Mouse (Mus musculus): ENCODE data around the gene Mthfd1l. TPM values are rescaled to one million over a fixed set of nuclear protein-coding genes. Genes with fewer than 3 reads are reported as not detected.

Gene Mthfd1l
- total and polyA plus RNA-seq, 3 experiments, result 0.27 to 0.99 (median 0.77) TPM

DNA sequence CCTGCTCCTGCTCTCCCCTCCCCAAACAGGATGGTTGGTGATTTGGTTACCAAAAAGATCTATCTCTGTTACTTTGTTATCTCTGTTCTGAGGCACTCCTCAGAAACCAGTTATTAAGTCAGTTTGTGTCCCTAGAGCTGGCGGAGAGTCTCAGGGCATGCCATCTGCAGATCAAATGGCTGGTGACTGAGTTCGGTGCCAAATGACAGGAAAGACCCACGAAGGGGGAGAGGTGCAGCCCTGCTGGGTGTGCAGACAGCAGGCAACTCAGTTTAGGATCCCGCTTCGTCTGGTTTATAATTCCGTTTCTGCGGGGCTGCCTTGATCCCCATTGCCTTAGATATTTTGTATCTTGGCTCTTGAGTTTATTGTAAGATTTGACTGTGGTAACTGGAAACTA is 168.8 kb downstream of the Mthfd1l start:
- Histone ChIP-seq H3K27me3 (ENCODE audit: control insufficient read depth, insufficient read depth, low read length) (no peaks in the 10 kb centered on the region), H3K9ac (ENCODE audit: low read depth, low read length) (no peak overlapping the region), H3K4me1 (ENCODE audit: control insufficient read depth, insufficient read depth, low read length) (no peaks in the 10 kb centered on the region; the same call in 1 of the 2 replicates), H3K36me3 (ENCODE audit: control insufficient read depth, insufficient read depth, low read length) (no peaks in the 10 kb centered on the region), H3K79me2 (replicated peaks; ENCODE audit: control insufficient read depth, insufficient read depth, low read length) (no peaks in the 10 kb centered on the region), H3K4me3 (no peak overlapping the region), H3K27ac (no peak overlapping the region)
- no peak for DNase-seq
- intact Hi-C loops (cut with DNase I), result no loop called here
- 85% methylated on average over 7 of the region's 7 CpGs for WGBS
- TF ChIP-seq POLR2A (IDR thresholded peaks at IDR 0.05; ENCODE audit: insufficient read depth, low read depth, low read length), result no peak
- no peak for TF ChIP-seq EP300 (IDR thresholded peaks at IDR 0.05; ENCODE audit: insufficient read depth, low read depth, low read length)
- no peak for TF ChIP-seq CTCF (IDR thresholded peaks at IDR 0.05)

DNA sequence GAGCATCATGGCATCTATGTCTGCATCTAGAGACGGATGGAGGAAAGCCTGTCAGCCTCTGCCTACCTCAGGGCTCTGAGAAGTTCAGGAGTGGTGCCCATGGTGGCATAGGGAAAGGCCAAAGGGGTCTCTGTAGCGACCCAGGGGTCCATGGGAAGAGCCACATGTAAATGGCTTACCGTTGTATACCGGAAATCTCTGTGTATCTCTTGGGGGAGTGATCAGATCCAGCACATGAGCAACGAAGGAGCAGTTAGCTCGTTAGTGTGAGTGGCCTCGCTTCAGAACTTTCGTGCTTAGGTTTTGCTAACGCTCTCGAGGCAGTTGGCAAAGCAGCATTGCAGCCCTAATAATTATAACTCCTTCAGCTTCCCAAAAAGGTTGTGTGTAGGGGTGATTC is 169.9 kb downstream of the Mthfd1l start:
- intact Hi-C loops (cut with DNase I), result no loop called here
- no peak for TF ChIP-seq EP300 (IDR thresholded peaks at IDR 0.05; ENCODE audit: insufficient read depth, low read depth, low read length)
- no peak for TF ChIP-seq POLR2A (IDR thresholded peaks at IDR 0.05; ENCODE audit: insufficient read depth, low read depth, low read length)
- TF ChIP-seq CTCF (IDR thresholded peaks at IDR 0.05), result no peak
- H3K27me3 ChIP-seq (ENCODE audit: control insufficient read depth, insufficient read depth, low read length), result no peaks in the 10 kb centered on the region
- H3K4me1 ChIP-seq (ENCODE audit: control insufficient read depth, insufficient read depth, low read length), result no peaks in the 10 kb centered on the region; the same call in 1 of the 2 replicates
- WGBS, result 87% methylated on average over 10 of the region's 10 CpGs
- no peak overlapping the region for H3K27ac ChIP-seq
- H3K79me2 ChIP-seq (replicated peaks; ENCODE audit: control insufficient read depth, insufficient read depth, low read length), result no peaks in the 10 kb centered on the region
- no peak for DNase-seq
- H3K36me3 ChIP-seq (ENCODE audit: control insufficient read depth, insufficient read depth, low read length), result no peaks in the 10 kb centered on the region
- no peak overlapping the region for H3K4me3 ChIP-seq
- H3K9ac ChIP-seq (ENCODE audit: low read depth, low read length), result no peak overlapping the region

DNA sequence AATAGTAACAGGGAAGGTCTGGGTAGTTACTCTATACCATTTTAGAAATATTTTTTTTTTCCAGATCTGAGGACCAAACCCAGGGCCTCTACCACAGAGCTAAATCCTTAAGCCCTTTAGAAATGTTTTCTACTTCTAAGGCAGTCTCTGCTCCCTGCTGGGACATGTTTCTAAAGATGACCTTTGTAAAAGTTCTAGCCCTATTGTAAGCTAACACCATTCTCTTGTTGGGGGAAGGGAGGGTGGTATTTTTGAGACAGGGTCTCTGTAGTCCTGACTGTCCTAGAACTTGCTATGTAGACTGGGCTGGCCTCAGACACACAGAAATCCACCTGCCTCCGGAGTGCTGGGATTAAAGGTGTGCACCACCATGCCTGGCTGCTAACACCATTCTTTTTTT is 170.5 kb downstream of the Mthfd1l start:
- H3K79me2 ChIP-seq (replicated peaks; ENCODE audit: control insufficient read depth, insufficient read depth, low read length), result no peaks in the 10 kb centered on the region
- 94% methylated on average over 1 of the region's 1 CpGs for WGBS
- no peaks in the 10 kb centered on the region; the same call in 1 of the 2 replicates for H3K4me1 ChIP-seq (ENCODE audit: control insufficient read depth, insufficient read depth, low read length)
- no peak overlapping the region for H3K27ac ChIP-seq
- no peak for DNase-seq
- TF ChIP-seq POLR2A (IDR thresholded peaks at IDR 0.05; ENCODE audit: insufficient read depth, low read depth, low read length), result no peak
- no peak for TF ChIP-seq CTCF (IDR thresholded peaks at IDR 0.05)
- no peak for TF ChIP-seq EP300 (IDR thresholded peaks at IDR 0.05; ENCODE audit: insufficient read depth, low read depth, low read length)
- intact Hi-C loops (cut with DNase I), result no loop called here
- no peak overlapping the region for H3K9ac ChIP-seq (ENCODE audit: low read depth, low read length)
- H3K27me3 ChIP-seq (ENCODE audit: control insufficient read depth, insufficient read depth, low read length), result no peaks in the 10 kb centered on the region
- H3K36me3 ChIP-seq (ENCODE audit: control insufficient read depth, insufficient read depth, low read length), result no peaks in the 10 kb centered on the region
- no peak overlapping the region for H3K4me3 ChIP-seq

DNA sequence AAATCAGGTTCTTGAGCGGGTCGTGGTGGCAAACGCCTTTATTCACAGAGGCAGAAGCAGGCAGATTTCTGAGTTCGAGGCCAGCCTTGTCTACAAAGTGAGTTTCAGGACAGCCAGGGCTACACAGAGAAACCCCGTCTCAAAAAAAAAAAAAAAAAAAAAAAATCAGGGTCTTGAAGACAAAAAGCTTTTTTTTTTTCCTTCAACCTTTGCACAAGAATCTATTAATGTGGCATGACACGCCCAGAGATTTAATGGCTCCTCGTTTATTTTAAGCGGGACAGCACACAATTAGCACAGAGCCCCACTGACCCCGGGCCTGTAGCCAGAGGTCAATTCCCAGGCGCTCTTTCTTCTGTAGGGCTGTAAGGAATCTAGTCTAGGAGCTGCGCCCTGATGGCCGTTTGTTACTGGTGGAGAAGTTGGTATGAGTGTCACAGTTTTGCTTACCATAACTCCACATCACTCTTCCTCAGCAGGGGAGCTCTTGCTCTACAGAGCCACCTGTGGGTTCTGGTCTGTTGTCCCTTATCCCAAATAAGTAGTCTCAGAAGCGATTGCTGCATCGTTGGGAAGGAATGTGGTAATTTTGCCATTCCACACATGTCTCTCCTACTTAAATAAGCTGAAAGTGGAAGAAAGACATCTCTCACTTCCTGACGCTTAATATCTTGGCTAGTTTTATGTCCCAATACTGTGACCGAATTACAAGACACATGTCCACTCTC is 172.3 kb downstream of the Mthfd1l start:
- TF ChIP-seq POLR2A (IDR thresholded peaks at IDR 0.05; ENCODE audit: insufficient read depth, low read depth, low read length), result no peak
- no peak for TF ChIP-seq CTCF (IDR thresholded peaks at IDR 0.05)
- TF ChIP-seq EP300 (IDR thresholded peaks at IDR 0.05; ENCODE audit: insufficient read depth, low read depth, low read length), result no peak
- H3K4me3 ChIP-seq, result no peak overlapping the region
- H3K79me2 ChIP-seq (replicated peaks; ENCODE audit: control insufficient read depth, insufficient read depth, low read length), result no peaks in the 10 kb centered on the region
- H3K4me1 ChIP-seq (ENCODE audit: control insufficient read depth, insufficient read depth, low read length), result no peaks in the 10 kb centered on the region
- H3K9ac ChIP-seq (ENCODE audit: low read depth, low read length), result no peak overlapping the region
- WGBS, result 74% methylated on average over 15 of the region's 16 CpGs
- intact Hi-C loops (cut with DNase I), result no loop called here
- H3K27ac ChIP-seq, result no peak overlapping the region
- no peaks in the 10 kb centered on the region for H3K27me3 ChIP-seq (ENCODE audit: control insufficient read depth, insufficient read depth, low read length)
- DNase-seq, result no peak
- no peaks in the 10 kb centered on the region for H3K36me3 ChIP-seq (ENCODE audit: control insufficient read depth, insufficient read depth, low read length)

DNA sequence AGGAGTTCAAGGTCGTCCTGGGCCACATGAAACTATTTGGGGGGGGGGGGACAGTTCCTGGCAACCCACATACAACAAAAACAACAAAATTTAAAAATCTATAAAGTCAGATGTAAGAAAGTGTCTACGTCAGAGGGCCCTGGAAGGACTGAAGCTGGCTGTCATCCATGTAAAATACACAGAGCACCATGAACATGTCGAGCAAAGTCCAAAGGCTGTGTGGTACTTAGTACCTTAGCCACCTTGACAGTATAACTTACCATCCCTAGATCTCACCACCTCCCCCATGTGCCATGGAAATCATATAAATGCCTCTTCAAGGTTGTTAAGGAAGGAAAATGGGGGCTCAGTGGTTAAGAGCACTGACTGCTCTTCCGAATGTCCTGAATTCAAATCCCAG is 174.0 kb downstream of the Mthfd1l start:
- H3K27ac ChIP-seq, result no peak overlapping the region
- intact Hi-C loops (cut with DNase I), result no loop called here
- no peaks in the 10 kb centered on the region for H3K79me2 ChIP-seq (replicated peaks; ENCODE audit: control insufficient read depth, insufficient read depth, low read length)
- TF ChIP-seq CTCF (IDR thresholded peaks at IDR 0.05) (no peak), POLR2A (IDR thresholded peaks at IDR 0.05; ENCODE audit: insufficient read depth, low read depth, low read length) (no peak), EP300 (IDR thresholded peaks at IDR 0.05; ENCODE audit: insufficient read depth, low read depth, low read length) (no peak)
- no peak overlapping the region for H3K4me3 ChIP-seq
- H3K4me1 ChIP-seq (ENCODE audit: control insufficient read depth, insufficient read depth, low read length), result peaks cover 3% of the 10 kb centered on the region; the same call in 1 of the 2 replicates
- DNase-seq, result no peak
- WGBS, result 85% methylated on average over 4 of the region's 4 CpGs
- no peaks in the 10 kb centered on the region for H3K27me3 ChIP-seq (ENCODE audit: control insufficient read depth, insufficient read depth, low read length)
- no peak overlapping the region for H3K9ac ChIP-seq (ENCODE audit: low read depth, low read length)
- H3K36me3 ChIP-seq (ENCODE audit: control insufficient read depth, insufficient read depth, low read length), result no peaks in the 10 kb centered on the region

DNA sequence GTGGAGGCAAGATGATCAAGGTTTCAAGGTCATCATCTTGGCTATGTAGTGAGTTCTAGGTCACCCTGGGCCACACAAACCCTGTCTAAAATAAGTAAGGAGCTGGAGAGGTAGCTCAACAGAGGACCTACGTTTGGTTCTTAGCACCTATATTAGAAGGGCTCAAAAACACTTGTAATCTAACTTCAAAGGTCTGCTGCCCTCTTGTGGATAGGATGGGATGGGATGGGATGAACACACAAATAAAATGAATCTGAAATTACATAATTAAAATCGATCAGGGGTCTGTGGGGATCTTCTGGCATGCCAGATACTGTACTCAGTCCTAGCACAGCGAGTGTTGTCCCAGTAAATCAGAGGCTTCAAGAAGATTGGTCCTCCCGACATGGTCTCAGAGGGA is 178.2 kb downstream of the Mthfd1l start:
- Histone ChIP-seq H3K36me3 (ENCODE audit: control insufficient read depth, insufficient read depth, low read length) (no peaks in the 10 kb centered on the region; the same call in 1 of the 2 replicates), H3K27ac (peak overlapping the region; percentile 54), H3K4me1 (ENCODE audit: control insufficient read depth, insufficient read depth, low read length) (peaks cover 6% of the 10 kb centered on the region), H3K4me3 (no peak overlapping the region), H3K27me3 (ENCODE audit: control insufficient read depth, insufficient read depth, low read length) (no peaks in the 10 kb centered on the region), H3K79me2 (replicated peaks; ENCODE audit: control insufficient read depth, insufficient read depth, low read length) (no peaks in the 10 kb centered on the region), H3K9ac (ENCODE audit: low read depth, low read length) (no peak overlapping the region)
- TF ChIP-seq CTCF (IDR thresholded peaks at IDR 0.05) (peak; percentile 52), EP300 (IDR thresholded peaks at IDR 0.05; ENCODE audit: insufficient read depth, low read depth, low read length) (no peak)
- intact Hi-C loops (cut with DNase I), result loop anchor here (5.0 kb wide), 4 partner anchors 39 to 181 kb away; no protein-coding TSS in a partner anchor
- DNase-seq, result no peak
- 86% methylated on average over 4 of the region's 4 CpGs for WGBS

Data from heart, adult 2 months (tissue).